Mouse (Mus musculus): ENCODE measurements around the gene Zeb2. TPM values are rescaled to one million over a fixed set of nuclear protein-coding genes. Genes with fewer than 3 reads are reported as not detected.

The Zeb2 gene
- polyA plus RNA-seq, 2 experiments: 5.7 to 9.9 TPM

GRCm38 (mm10) chr2:44977051-44977450 lies 140.1 kb downstream of the Zeb2 start:
- Histone ChIP-seq H3K4me1 (replicated peaks; ENCODE audit: control insufficient read depth in 2 of 2, insufficient read depth in 2 of 2, low read length in 1 of 2) (peaks cover 4 to 21% of the 10 kb centered on the region in 2 experiments; a peak in 3 of 4 replicates), H3K9ac (replicated peaks) (no peak overlapping the region), H3K9me3 (ENCODE audit: control insufficient read depth, low read length) (no peaks in the 10 kb centered on the region), H3K27ac (no peak overlapping the region), H3K4me3 (ENCODE audit: insufficient read depth in 1 of 2, low read depth in 2 of 2, low read length in 2 of 2) (no peak overlapping the region), H3K27me3 (ENCODE audit: control insufficient read depth, insufficient read depth, low read length) (no peaks in the 10 kb centered on the region), H3K36me3 (replicated peaks; ENCODE audit: control insufficient read depth, insufficient read depth, low read depth) (no peaks in the 10 kb centered on the region), H3K4me2 (ENCODE audit: low read depth) (no peak overlapping the region)
- TF ChIP-seq EP300 (IDR thresholded peaks at IDR 0.05; ENCODE audit: low read depth): no peak
- no peak for TF ChIP-seq CTCF (IDR thresholded peaks at IDR 0.05; ENCODE audit: low read depth)
- ATAC-seq (ENCODE audit: insufficient read depth) (no peak), DNase-seq (ENCODE audit: low read depth in 3 of 3, low spot score in 3 of 3) (no peak)
- 73% methylated on average over 3 of the region's 3 CpGs for WGBS (ENCODE audit: insufficient replicate concordance)

GRCm38 (mm10) chr2:44976484-44976883 lies 140.7 kb downstream of the Zeb2 start:
- H3K9me3 ChIP-seq (ENCODE audit: control insufficient read depth, low read length): no peaks in the 10 kb centered on the region
- no peaks in the 10 kb centered on the region for H3K27me3 ChIP-seq (ENCODE audit: control insufficient read depth, insufficient read depth, low read length)
- DNase-seq (ENCODE audit: low read depth in 3 of 3, low spot score in 3 of 3) (no peak), ATAC-seq (ENCODE audit: insufficient read depth) (no peak)
- no peak overlapping the region for H3K4me3 ChIP-seq (ENCODE audit: insufficient read depth in 1 of 2, low read depth in 2 of 2, low read length in 2 of 2)
- TF ChIP-seq EP300 (IDR thresholded peaks at IDR 0.05; ENCODE audit: low read depth): no peak
- TF ChIP-seq CTCF (IDR thresholded peaks at IDR 0.05; ENCODE audit: low read depth): no peak
- peaks cover 4 to 21% of the 10 kb centered on the region in 2 experiments; a peak in 3 of 4 replicates for H3K4me1 ChIP-seq (replicated peaks; ENCODE audit: control insufficient read depth in 2 of 2, insufficient read depth in 2 of 2, low read length in 1 of 2)
- 45% methylated on average over 4 of the region's 4 CpGs for WGBS (ENCODE audit: insufficient replicate concordance)
- H3K4me2 ChIP-seq (ENCODE audit: low read depth): no peak overlapping the region
- no peak overlapping the region for H3K27ac ChIP-seq
- H3K9ac ChIP-seq (replicated peaks): no peak overlapping the region
- no peaks in the 10 kb centered on the region for H3K36me3 ChIP-seq (replicated peaks; ENCODE audit: control insufficient read depth, insufficient read depth, low read depth)

- Histone ChIP-seq H3K27me3 (ENCODE audit: control insufficient read depth, insufficient read depth, low read length) (no peaks in the 10 kb centered on the region), H3K4me3 (ENCODE audit: insufficient read depth in 1 of 2, low read depth in 2 of 2, low read length in 2 of 2) (no peak overlapping the region), H3K4me1 (replicated peaks; ENCODE audit: control insufficient read depth in 2 of 2, insufficient read depth in 2 of 2, low read length in 1 of 2) (peaks cover 23 to 33% of the 10 kb centered on the region in 2 experiments), H3K9me3 (ENCODE audit: control insufficient read depth, low read length) (no peaks in the 10 kb centered on the region), H3K4me2 (ENCODE audit: low read depth) (peak overlapping the region; percentile 20; the same call in 1 of the 2 replicates), H3K36me3 (replicated peaks; ENCODE audit: control insufficient read depth, insufficient read depth, low read depth) (no peaks in the 10 kb centered on the region), H3K9ac (replicated peaks) (no peak overlapping the region), H3K27ac (no peak overlapping the region)
- TF ChIP-seq EP300 (IDR thresholded peaks at IDR 0.05; ENCODE audit: low read depth) (peak; percentile 33; the same call in 1 of the 2 replicates), CTCF (IDR thresholded peaks at IDR 0.05; ENCODE audit: low read depth) (no peak)
- DNase-seq (ENCODE audit: low read depth in 3 of 3, low spot score in 3 of 3) (no peak), ATAC-seq (ENCODE audit: insufficient read depth) (peak; percentile 63)
- WGBS (ENCODE audit: insufficient replicate concordance): 23% methylated on average over 6 of the region's 6 CpGs
Observed at GRCm38 (mm10) chr2:44973828-44974227, 143.4 kb downstream of the Zeb2 start.

- no peak for TF ChIP-seq CTCF (IDR thresholded peaks at IDR 0.05; ENCODE audit: low read depth)
- TF ChIP-seq EP300 (IDR thresholded peaks at IDR 0.05; ENCODE audit: low read depth): peak; percentile 75
- peak overlapping the region; percentile 4; the same call in 1 of the 2 replicates for H3K27ac ChIP-seq
- H3K36me3 ChIP-seq (replicated peaks; ENCODE audit: control insufficient read depth, insufficient read depth, low read depth): no peaks in the 10 kb centered on the region
- 27% methylated on average over 6 of the region's 6 CpGs for WGBS (ENCODE audit: insufficient replicate concordance)
- H3K9ac ChIP-seq (replicated peaks): no peak overlapping the region
- peaks cover 23 to 27% of the 10 kb centered on the region in 2 experiments for H3K4me1 ChIP-seq (replicated peaks; ENCODE audit: control insufficient read depth in 2 of 2, insufficient read depth in 2 of 2, low read length in 1 of 2)
- H3K4me3 ChIP-seq (ENCODE audit: insufficient read depth in 1 of 2, low read depth in 2 of 2, low read length in 2 of 2): no peak overlapping the region
- ATAC-seq (ENCODE audit: insufficient read depth) (peak; percentile 51; the same call in 1 of the 2 replicates), DNase-seq (ENCODE audit: low read depth in 3 of 3, low spot score in 3 of 3) (no peak)
- H3K4me2 ChIP-seq (ENCODE audit: low read depth): peak overlapping the region; percentile 36
- no peaks in the 10 kb centered on the region for H3K9me3 ChIP-seq (ENCODE audit: control insufficient read depth, low read length)
- no peaks in the 10 kb centered on the region for H3K27me3 ChIP-seq (ENCODE audit: control insufficient read depth, insufficient read depth, low read length)
Observed at GRCm38 (mm10) chr2:44970087-44970646, 147.0 kb downstream of the Zeb2 start.

- TF ChIP-seq CTCF (IDR thresholded peaks at IDR 0.05; ENCODE audit: low read depth): no peak
- H3K36me3 ChIP-seq (replicated peaks; ENCODE audit: control insufficient read depth, insufficient read depth, low read depth): no peaks in the 10 kb centered on the region
- DNase-seq (ENCODE audit: low read depth in 3 of 3, low spot score in 3 of 3) (no peak), ATAC-seq (ENCODE audit: insufficient read depth) (no peak; the same call in 1 of the 2 replicates)
- no peaks in the 10 kb centered on the region for H3K27me3 ChIP-seq (ENCODE audit: control insufficient read depth, insufficient read depth, low read length)
- H3K4me3 ChIP-seq (ENCODE audit: insufficient read depth in 1 of 2, low read depth in 2 of 2, low read length in 2 of 2): no peak overlapping the region
- no peak overlapping the region for H3K9ac ChIP-seq (replicated peaks)
- peak overlapping the region; percentile 36 for H3K4me2 ChIP-seq (ENCODE audit: low read depth)
- H3K27ac ChIP-seq: no peak overlapping the region
- H3K4me1 ChIP-seq (replicated peaks; ENCODE audit: control insufficient read depth in 2 of 2, insufficient read depth in 2 of 2, low read length in 1 of 2): peaks cover 23 to 27% of the 10 kb centered on the region in 2 experiments
- 84% methylated on average over 1 of the region's 1 CpGs for WGBS (ENCODE audit: insufficient replicate concordance)
- H3K9me3 ChIP-seq (ENCODE audit: control insufficient read depth, low read length): no peaks in the 10 kb centered on the region
Observed at GRCm38 (mm10) chr2:44969640-44970039, 147.6 kb downstream of the Zeb2 start.
